Mouse (Mus musculus) liver, embryonic 14.5 days (tissue): ENCODE data around the gene Calml3.

Experiments used
- CTCF ChIP-seq: IDR thresholded peaks from 2 replicates; pipeline ENCODE4 v1.5.1; 2016; ENCODE audit warnings: antibody characterized with exemption, low read depth, control low read depth
- EP300 ChIP-seq: IDR thresholded peaks from 2 replicates; pipeline ENCODE4 v1.6.1; 2016; ENCODE audit warnings: antibody characterized with exemption, low read depth

DNA sequence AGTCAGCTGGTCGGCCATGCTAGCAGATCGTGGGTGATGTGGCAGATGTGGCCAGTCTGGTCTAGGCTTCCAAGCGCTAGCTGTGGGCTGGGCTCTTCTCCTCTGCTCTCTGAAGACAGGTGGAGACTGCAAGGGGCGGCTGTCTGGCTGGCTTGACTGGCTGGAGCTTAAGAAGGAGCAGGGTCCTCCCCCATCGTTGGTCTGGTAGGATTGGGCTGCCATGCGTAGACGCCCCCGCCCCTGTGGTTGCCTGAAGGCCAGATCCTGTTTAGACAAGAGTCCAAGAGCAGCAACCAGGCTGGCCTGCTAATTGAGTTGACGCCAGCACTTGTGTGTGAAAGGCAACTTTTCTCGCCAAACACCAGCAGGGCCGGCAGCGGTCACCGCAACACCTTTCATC is at the start of gene Calml3:
- TF ChIP-seq CTCF (no peak), EP300 (no peak)
